Mouse (Mus musculus): ENCODE data around the gene Ypel3. TPM values are rescaled to one million over a fixed set of nuclear protein-coding genes. Genes with fewer than 3 reads are reported as not detected.
"Not testable (repeated sequence)": the region's sequence is repeated elsewhere in the genome, so short reads cannot be mapped to it uniquely, and the experiment has no call there.

Gene Ypel3
- polyA plus RNA-seq (2015; fragmentation: Nextera tagmentation; extraction: Ambion mirVana) = 104 and 112 TPM in 2 replicates

DNA sequence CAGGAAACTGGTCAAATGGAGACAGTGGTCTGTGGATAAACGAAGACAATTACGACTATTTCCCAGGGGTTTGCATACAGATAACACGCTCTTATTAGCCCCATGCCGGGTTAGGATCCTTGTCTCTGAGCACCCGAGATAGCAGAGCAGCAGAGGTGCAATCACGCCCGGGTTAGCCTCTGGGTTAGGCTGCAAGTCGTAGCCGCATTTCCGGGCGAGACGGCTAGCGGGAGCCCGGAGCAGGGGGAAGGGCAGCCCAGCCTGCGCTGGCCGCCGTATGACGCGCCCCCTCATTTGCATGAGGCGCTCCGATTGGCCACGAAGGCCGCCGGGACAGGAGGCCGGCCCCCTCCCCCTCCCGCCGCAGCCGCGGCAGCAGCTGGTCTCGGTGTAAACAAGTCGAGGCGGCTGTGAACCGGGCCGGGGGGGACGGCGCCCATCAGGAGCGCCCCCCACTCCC, at the start of gene Ypel3:
Gene Ypel3 (plus strand): TSS at position 358 of the 460 bp plus-strand sequence.
- peak within 1 kb of the TSS; percentile 90 for H3K9ac ChIP-seq
- H3K4me3 ChIP-seq = peak within 1 kb of the TSS; percentile 80
- H3K4me2 ChIP-seq = peak within 1 kb of the TSS; percentile 92
- no peaks in the 10 kb centered on the region for H3K27me3 ChIP-seq
- peak within 1 kb of the TSS; percentile 86 for H3K27ac ChIP-seq
- peak; percentile 88 for ATAC-seq (ENCODE audit: insufficient number of reproducible peaks, insufficient read depth, low FRiP score, low TSS enrichment, low read depth)
- no peaks in the 10 kb centered on the region for H3K9me3 ChIP-seq
- WGBS = under 1% methylated on average over 37 of the region's 37 CpGs
- peaks cover 10% of the 10 kb centered on the region for H3K36me3 ChIP-seq
- H3K4me1 ChIP-seq = peaks cover 46% of the 10 kb centered on the region

DNA sequence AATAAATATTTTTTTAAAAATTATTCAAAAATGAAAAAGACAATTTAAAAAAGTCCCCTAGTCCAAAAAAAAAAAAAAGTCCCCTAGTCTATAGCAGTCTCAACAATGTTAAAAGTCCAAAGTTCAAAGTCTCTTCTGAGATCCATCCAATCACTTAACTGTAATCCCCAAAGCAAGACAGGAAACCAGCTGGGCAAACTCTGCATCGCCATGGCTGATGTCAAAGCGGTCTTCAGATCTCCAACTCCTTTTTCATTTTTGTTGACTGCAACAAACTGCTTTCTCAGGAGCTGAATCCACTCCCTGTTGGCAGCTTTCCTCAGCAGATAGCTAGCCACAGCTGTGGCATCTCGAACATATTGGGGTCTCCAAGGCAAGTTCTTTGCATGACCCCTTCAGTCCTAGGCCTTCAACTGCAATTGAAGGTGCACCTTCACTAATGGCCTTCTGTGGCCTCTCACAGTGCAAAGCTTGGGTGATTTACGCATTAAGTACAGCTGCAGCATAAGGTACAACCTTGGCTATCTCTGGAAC, 46.4 kb upstream of the Ypel3 start:
- not testable (repeated sequence) for H3K27ac ChIP-seq; H3K4me3 ChIP-seq; ATAC-seq (ENCODE audit: insufficient number of reproducible peaks, insufficient read depth, low FRiP score, low TSS enrichment, low read depth); H3K4me1 ChIP-seq; H3K27me3 ChIP-seq; H3K36me3 ChIP-seq; H3K9ac ChIP-seq; H3K9me3 ChIP-seq; H3K4me2 ChIP-seq
- WGBS = 84% methylated on average over 4 of the region's 4 CpGs

GRCm38 (mm10) chr7:126736122-126736521, 40.6 kb upstream of the Ypel3 start:
- no peaks in the 10 kb centered on the region for H3K4me1 ChIP-seq
- ATAC-seq (ENCODE audit: insufficient number of reproducible peaks, insufficient read depth, low FRiP score, low TSS enrichment, low read depth) = no peak
- 75% methylated on average over 8 of the region's 8 CpGs for WGBS
- no peak overlapping the region for H3K4me3 ChIP-seq
- H3K27me3 ChIP-seq = no peaks in the 10 kb centered on the region
- H3K9ac ChIP-seq = no peak overlapping the region
- H3K4me2 ChIP-seq = no peak overlapping the region
- no peak overlapping the region for H3K27ac ChIP-seq
- no peaks in the 10 kb centered on the region for H3K36me3 ChIP-seq
- H3K9me3 ChIP-seq = no peaks in the 10 kb centered on the region

- ATAC-seq (ENCODE audit: insufficient number of reproducible peaks, insufficient read depth, low FRiP score, low TSS enrichment, low read depth) = no peak
- Histone ChIP-seq H3K9ac (no peak overlapping the region), H3K4me2 (no peak overlapping the region), H3K9me3 (no peaks in the 10 kb centered on the region), H3K4me3 (no peak overlapping the region), H3K4me1 (no peaks in the 10 kb centered on the region), H3K36me3 (no peaks in the 10 kb centered on the region), H3K27me3 (no peaks in the 10 kb centered on the region), H3K27ac (no peak overlapping the region)
- 87% methylated on average over 17 of the region's 17 CpGs for WGBS
These were observed 37.2 kb upstream of the Ypel3 start for GRCm38 (mm10) chr7:126739551-126739950.

DNA sequence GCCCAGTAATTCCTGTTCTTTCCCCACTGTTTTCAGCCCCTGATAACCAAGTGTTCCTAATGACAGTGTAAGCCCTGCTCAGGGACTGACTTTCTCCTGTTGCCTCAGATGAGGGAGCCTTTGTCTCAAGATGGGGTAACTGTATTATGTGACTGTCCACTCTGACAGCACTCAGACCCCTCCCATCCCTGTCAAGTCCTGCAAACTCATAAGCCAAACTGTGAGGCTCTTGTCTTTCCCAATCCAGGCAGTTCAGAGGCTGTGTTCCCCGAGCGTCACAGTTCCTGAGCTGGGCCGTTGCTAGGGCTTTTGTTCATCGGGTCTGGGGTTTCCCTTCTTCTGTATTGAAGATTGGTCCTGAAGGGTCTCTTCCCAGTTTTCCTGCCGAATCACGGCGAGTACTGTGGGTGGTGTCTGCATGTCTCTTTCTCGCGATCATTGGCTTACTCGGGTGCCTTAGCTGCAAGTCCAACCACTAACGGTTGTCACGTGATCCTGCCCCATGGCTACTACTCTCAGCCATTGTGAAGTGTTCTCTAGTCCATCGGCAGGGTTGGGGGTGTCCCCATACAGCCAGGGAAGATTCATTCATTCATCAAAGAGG, 36.5 kb upstream of the Ypel3 start:
- H3K27me3 ChIP-seq = no peaks in the 10 kb centered on the region
- H3K4me2 ChIP-seq = no peak overlapping the region
- H3K36me3 ChIP-seq = no peaks in the 10 kb centered on the region
- 81% methylated on average over 13 of the region's 13 CpGs for WGBS
- ATAC-seq (ENCODE audit: insufficient number of reproducible peaks, insufficient read depth, low FRiP score, low TSS enrichment, low read depth) = no peak
- no peak overlapping the region for H3K9ac ChIP-seq
- no peaks in the 10 kb centered on the region for H3K4me1 ChIP-seq
- H3K4me3 ChIP-seq = no peak overlapping the region
- H3K27ac ChIP-seq = no peak overlapping the region
- no peaks in the 10 kb centered on the region for H3K9me3 ChIP-seq

DNA sequence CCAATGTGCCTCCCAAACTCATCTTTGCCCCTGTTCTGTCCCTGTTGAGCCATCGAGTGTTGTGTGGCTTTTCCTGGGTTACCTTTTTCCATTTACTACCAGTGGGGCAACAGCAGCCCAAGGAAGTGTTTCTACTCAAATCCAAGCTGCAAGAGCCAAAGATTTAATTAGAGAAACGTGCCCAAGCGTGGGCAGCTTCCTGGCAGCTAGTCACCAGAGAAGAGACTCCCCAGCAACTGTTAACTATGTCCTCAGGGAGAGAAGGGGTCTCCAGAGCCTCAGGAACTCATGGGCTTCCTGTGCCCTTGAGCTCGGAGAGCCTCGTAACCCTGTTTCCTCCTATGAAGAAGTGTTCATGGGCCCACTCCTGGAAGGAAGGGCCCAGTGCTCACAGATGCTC, 35.8 kb upstream of the Ypel3 start:
- 65% methylated on average over 5 of the region's 5 CpGs for WGBS
- no peak overlapping the region for H3K27ac ChIP-seq
- H3K4me3 ChIP-seq = no peak overlapping the region
- H3K4me2 ChIP-seq = no peak overlapping the region
- no peak for ATAC-seq (ENCODE audit: insufficient number of reproducible peaks, insufficient read depth, low FRiP score, low TSS enrichment, low read depth)
- peaks cover 1% of the 10 kb centered on the region; the same call in 1 of the 2 replicates for H3K4me1 ChIP-seq
- no peaks in the 10 kb centered on the region for H3K9me3 ChIP-seq
- no peaks in the 10 kb centered on the region for H3K27me3 ChIP-seq
- H3K9ac ChIP-seq = no peak overlapping the region
- H3K36me3 ChIP-seq = no peaks in the 10 kb centered on the region

DNA sequence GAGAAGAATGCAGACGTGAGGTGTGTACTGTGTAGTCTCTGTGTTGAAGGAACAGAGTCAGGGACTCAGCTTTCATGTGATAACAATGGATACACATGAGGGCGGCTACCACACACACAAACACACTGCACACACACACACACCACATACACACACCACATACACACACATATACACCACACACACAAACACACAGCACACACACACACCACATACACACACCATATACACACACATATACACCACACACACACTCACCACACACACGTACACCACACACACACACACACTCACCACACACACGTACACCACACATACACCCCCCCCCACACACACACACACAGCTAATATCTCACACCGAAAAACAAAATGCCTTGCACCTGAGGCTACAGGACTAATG, 35.3 kb upstream of the Ypel3 start:
- 81% methylated on average over 5 of the region's 5 CpGs for WGBS
- Histone ChIP-seq H3K9ac (no peak overlapping the region), H3K36me3 (no peaks in the 10 kb centered on the region), H3K4me3 (no peak overlapping the region), H3K27me3 (no peaks in the 10 kb centered on the region), H3K27ac (no peak overlapping the region), H3K4me2 (no peak overlapping the region), H3K4me1 (peaks cover 4% of the 10 kb centered on the region; the same call in 1 of the 2 replicates), H3K9me3 (no peaks in the 10 kb centered on the region)
- ATAC-seq (ENCODE audit: insufficient number of reproducible peaks, insufficient read depth, low FRiP score, low TSS enrichment, low read depth) = no peak

- Histone ChIP-seq H3K27me3 (no peaks in the 10 kb centered on the region), H3K27ac (no peak overlapping the region), H3K4me1 (peaks cover 4% of the 10 kb centered on the region; the same call in 1 of the 2 replicates), H3K36me3 (no peaks in the 10 kb centered on the region), H3K9me3 (no peaks in the 10 kb centered on the region), H3K9ac (no peak overlapping the region), H3K4me2 (no peak overlapping the region), H3K4me3 (no peak overlapping the region)
- WGBS = 87% methylated on average over 13 of the region's 13 CpGs
- no peak for ATAC-seq (ENCODE audit: insufficient number of reproducible peaks, insufficient read depth, low FRiP score, low TSS enrichment, low read depth)
These were observed 34.7 kb upstream of the Ypel3 start for GRCm38 (mm10) chr7:126741964-126742482.

GRCm38 (mm10) chr7:126746066-126746465, 30.7 kb upstream of the Ypel3 start:
- H3K9me3 ChIP-seq = no peaks in the 10 kb centered on the region
- no peak overlapping the region for H3K27ac ChIP-seq
- peaks cover 9% of the 10 kb centered on the region; the same call in 1 of the 2 replicates for H3K4me1 ChIP-seq
- no peaks in the 10 kb centered on the region for H3K27me3 ChIP-seq
- WGBS = 88% methylated on average over 12 of the region's 12 CpGs
- no peak for ATAC-seq (ENCODE audit: insufficient number of reproducible peaks, insufficient read depth, low FRiP score, low TSS enrichment, low read depth)
- H3K4me3 ChIP-seq = no peak overlapping the region
- H3K9ac ChIP-seq = no peak overlapping the region
- H3K36me3 ChIP-seq = no peaks in the 10 kb centered on the region
- H3K4me2 ChIP-seq = no peak overlapping the region

DNA sequence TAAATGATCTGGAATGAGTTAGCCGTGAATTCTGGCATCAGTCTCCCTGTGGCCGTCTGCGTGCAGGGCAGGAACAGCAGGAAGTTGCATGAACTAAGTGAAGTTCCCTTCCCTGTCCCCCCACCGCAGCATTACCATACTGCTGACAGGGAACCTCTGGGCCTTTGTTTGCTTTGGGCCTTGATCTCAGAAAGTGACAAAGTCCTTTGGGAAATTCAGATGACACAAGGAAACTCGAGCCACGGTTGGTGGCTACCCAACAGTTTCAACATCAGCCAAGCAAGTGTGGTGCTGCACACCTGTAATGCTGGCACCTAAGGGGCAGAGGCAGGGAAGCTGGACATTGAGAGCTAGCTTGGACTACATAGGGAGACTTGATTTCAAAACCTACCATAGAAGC, 30.0 kb upstream of the Ypel3 start:
- Histone ChIP-seq H3K9me3 (no peaks in the 10 kb centered on the region), H3K27ac (no peak overlapping the region), H3K4me2 (no peak overlapping the region), H3K4me1 (peaks cover 9% of the 10 kb centered on the region; the same call in 1 of the 2 replicates), H3K36me3 (no peaks in the 10 kb centered on the region), H3K27me3 (no peaks in the 10 kb centered on the region), H3K9ac (0 out of 2 replicates have a peak overlapping the region, but pooled peaks have one; percentile 1), H3K4me3 (no peak overlapping the region)
- WGBS = 27% methylated on average over 6 of the region's 6 CpGs
- no peak for ATAC-seq (ENCODE audit: insufficient number of reproducible peaks, insufficient read depth, low FRiP score, low TSS enrichment, low read depth)

DNA sequence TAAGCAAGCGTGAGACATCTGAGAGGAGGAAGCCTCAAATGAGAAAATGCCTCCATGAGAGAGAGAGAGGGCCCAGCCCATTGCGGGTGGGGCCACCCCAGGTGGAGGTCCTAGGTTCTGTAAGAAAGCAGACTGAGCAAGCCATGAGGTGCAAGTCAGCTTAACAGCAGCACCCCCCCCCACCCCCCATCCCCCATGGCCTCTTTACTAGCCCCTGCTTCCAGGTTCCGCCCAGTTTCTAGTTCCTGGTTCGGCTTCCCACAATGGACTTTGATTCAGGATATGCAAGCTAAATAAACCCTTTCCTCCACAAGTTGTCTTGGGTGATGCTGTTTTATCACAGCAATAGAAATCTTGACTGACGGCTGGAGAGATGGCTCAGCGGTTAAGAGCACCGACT, 27.9 kb upstream of the Ypel3 start:
- Histone ChIP-seq H3K4me3 (no peak overlapping the region), H3K4me2 (no peak overlapping the region), H3K36me3 (no peaks in the 10 kb centered on the region), H3K27ac (0 out of 2 replicates have a peak overlapping the region, but pooled peaks have one; percentile 33), H3K9me3 (no peaks in the 10 kb centered on the region), H3K4me1 (peaks cover 9% of the 10 kb centered on the region; the same call in 1 of the 2 replicates), H3K9ac (0 out of 2 replicates have a peak overlapping the region, but pooled peaks have one; percentile 11), H3K27me3 (no peaks in the 10 kb centered on the region)
- 71% methylated on average over 7 of the region's 7 CpGs for WGBS
- no peak for ATAC-seq (ENCODE audit: insufficient number of reproducible peaks, insufficient read depth, low FRiP score, low TSS enrichment, low read depth)

Measured in embryonic facial prominence, embryonic 13.5 days (tissue).